Mouse (Mus musculus): ENCODE data around the gene Orm2. TPM values are rescaled to one million over a fixed set of nuclear protein-coding genes. Genes with fewer than 3 reads are reported as not detected.

Orm2 gene
- total and polyA plus RNA-seq, 3 experiments: not detected

- peaks cover 35 to 80% of the 10 kb centered on the region in 2 experiments for H3K4me1 ChIP-seq (ENCODE audit: control insufficient read depth in 1 of 2, insufficient read depth in 2 of 2)
- H3K27ac ChIP-seq (ENCODE audit: insufficient read depth, low read depth): peak overlapping the region; percentile 70
- no peak overlapping the region for H3K9ac ChIP-seq (ENCODE audit: insufficient read depth, low read depth)
- H3K36me3 ChIP-seq (replicated peaks in 1 of 2; ENCODE audit: control insufficient read depth in 1 of 2, insufficient read depth in 1 of 2, low read length in 1 of 2): peaks cover 59 to 67% of the 10 kb centered on the region in 2 experiments
- peaks cover 11% of the 10 kb centered on the region for H3K9me3 ChIP-seq (replicated peaks; ENCODE audit: low read length)
- TF ChIP-seq CTCF (conservative IDR thresholded peaks at IDR 0.05 in 1 of 2, IDR thresholded peaks at IDR 0.05 in 1 of 2; ENCODE audit: low read depth in 2 of 2, low read length in 2 of 2): no peak
- TF ChIP-seq JUN (IDR thresholded peaks at IDR 0.05; ENCODE audit: insufficient read depth, low read depth, low read length): no peak
- no peak for TF ChIP-seq TCF12 (IDR thresholded peaks at IDR 0.05; ENCODE audit: low read depth, low read length)
- no peak for TF ChIP-seq USF1 (IDR thresholded peaks at IDR 0.05; ENCODE audit: low read depth, low read length)
- TF ChIP-seq CHD1 (IDR thresholded peaks at IDR 0.05; ENCODE audit: low read depth, low read length): no peak
- TF ChIP-seq EP300 (IDR thresholded peaks at IDR 0.05; ENCODE audit: low read length): no peak
- no peak for TF ChIP-seq BHLHE40 (IDR thresholded peaks at IDR 0.05; ENCODE audit: low read depth, low read length)
- TF ChIP-seq CHD2 (IDR thresholded peaks at IDR 0.05; ENCODE audit: low read length): no peak
- TF ChIP-seq HCFC1 (IDR thresholded peaks at IDR 0.05; ENCODE audit: low read depth, low read length): no peak
- TF ChIP-seq ETS1 (conservative IDR thresholded peaks at IDR 0.05; ENCODE audit: low read depth, low read length): no peak
- no peak for TF ChIP-seq PAX5 (IDR thresholded peaks at IDR 0.05; ENCODE audit: low read length)
- TF ChIP-seq SIN3A (IDR thresholded peaks at IDR 0.05; ENCODE audit: low read length): no peak
- TF ChIP-seq MEF2A (IDR thresholded peaks at IDR 0.05; ENCODE audit: borderline replicate concordance, low read depth, low read length): no peak
- no peak for TF ChIP-seq ZC3H11A (IDR thresholded peaks at IDR 0.05; ENCODE audit: low read depth, low read length)
- no peak for TF ChIP-seq KAT2A (IDR thresholded peaks at IDR 0.05; ENCODE audit: insufficient replicate concordance, low read length)
- no peak for TF ChIP-seq ELF1 (IDR thresholded peaks at IDR 0.05; ENCODE audit: low read depth, low read length)
- no peak for TF ChIP-seq MXI1 (IDR thresholded peaks at IDR 0.05; ENCODE audit: low read depth, low read length)
- TF ChIP-seq GABPA (IDR thresholded peaks at IDR 0.05; ENCODE audit: insufficient replicate concordance, low read depth, low read length): no peak
- TF ChIP-seq USF2 (conservative IDR thresholded peaks at IDR 0.05; ENCODE audit: low read depth, low read length): no peak
- TF ChIP-seq ZNF384 (IDR thresholded peaks at IDR 0.05; ENCODE audit: low read depth, low read length): no peak
- no peak overlapping the region for H3K4me2 ChIP-seq (ENCODE audit: insufficient read depth, low read depth, poor library complexity, severe bottlenecking)
- H3K4me3 ChIP-seq (replicated peaks in 1 of 3; ENCODE audit: low read depth in 2 of 3, low read length in 2 of 3, poor library complexity in 1 of 3): peak overlapping the region in 1 of 3 experiments; percentile 14
- peaks cover 90% of the 10 kb centered on the region for H3K79me2 ChIP-seq (replicated peaks; ENCODE audit: control insufficient read depth, extremely low read depth, insufficient read depth, poor library complexity, severe bottlenecking)
- in situ Hi-C loops (cut with MboI; ENCODE audit: low pct_ligation_motif_present, low pct_unique_long_range_greater_than_20kb, low sequenced_read_pairs) (no loop called here), dilution Hi-C loops (cut with MboI; ENCODE audit: extremely low pct_ligation_motif_present, extremely low pct_unique_long_range_greater_than_20kb, low sequenced_read_pairs) (no loop called here)
- no peak for DNase-seq (ENCODE audit: extremely low read depth)
- no peaks in the 10 kb centered on the region for H3K27me3 ChIP-seq (replicated peaks)
These were observed 35.8 kb downstream of the Orm2 start for GRCm38 (mm10) chr4:63397981-63398537.

All from CH12.LX (cell line).